Mouse (Mus musculus): Measurements from ENCODE around the gene Olfr945. TPM values are rescaled to one million over a fixed set of nuclear protein-coding genes. Genes with fewer than 3 reads are reported as not detected.

Olfr945 gene
- not detected in 2 replicates for polyA plus RNA-seq (2012)

DNA sequence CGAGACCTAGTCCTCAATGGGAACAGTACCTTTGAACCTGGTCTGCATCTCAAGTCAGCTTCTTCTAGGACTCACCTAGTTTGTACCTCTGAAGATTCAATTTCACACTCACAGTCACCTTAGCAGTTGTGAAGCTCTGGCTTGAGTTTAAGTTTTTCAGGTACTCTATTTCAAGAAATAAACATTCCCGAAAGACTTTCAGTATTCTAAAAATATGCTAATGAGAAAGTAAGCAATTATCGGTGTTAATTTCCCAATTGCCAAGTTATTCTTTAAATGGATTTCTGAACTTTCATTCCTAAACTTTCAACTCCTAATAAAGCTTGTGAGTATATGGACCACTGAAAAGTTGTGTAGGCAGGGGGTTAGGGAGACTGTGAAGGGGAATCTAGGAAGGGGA lies at the start of gene Olfr945:
Olfr945 (minus strand) TSS at position 101 of the 400 bp plus-strand sequence.

DNA sequence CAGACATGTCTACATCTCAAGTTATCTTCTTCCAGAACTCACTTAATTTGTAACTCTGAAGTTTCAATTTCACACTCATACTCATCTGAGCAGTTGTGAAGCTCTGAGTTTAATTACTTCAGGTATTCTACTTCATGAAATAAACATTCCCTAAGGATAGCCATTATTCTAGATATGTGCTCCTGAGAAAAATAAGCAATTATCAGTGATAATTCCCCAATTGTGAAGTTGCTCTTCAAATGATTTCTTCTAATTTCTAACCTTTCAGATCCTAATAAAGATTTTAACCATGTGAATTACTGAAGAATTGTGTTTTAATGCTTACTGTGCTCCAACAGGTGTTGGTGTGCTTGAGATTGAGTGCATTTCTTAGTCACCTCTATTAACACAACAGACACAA lies 49.3 kb upstream of the Olfr945 start, which contains the start of gene Olfr948:
Olfr948 (minus strand) TSS at position 101 of the 400 bp plus-strand sequence.

DNA sequence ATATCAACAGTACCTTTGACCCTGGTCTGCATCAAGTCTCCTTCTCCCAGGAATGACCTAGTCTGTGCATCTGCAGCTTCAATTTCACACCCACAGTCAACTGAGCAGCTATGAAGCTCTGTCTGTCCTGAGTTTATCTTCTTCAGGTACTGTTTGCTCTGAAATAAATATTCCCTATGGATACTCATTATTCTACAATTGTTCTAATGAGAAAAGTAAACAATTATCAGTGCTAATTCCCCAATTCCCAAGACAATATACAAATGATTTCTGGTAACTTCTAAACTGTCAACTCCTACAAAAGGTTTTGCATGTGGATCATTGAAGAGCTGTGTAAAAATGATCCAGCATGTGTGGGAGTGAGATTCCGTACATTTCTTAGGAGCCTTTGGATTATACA lies 26.7 kb downstream of the Olfr945 start, which contains the start of gene Olfr1537:
Olfr1537 (minus strand) TSS at position 101 of the 400 bp plus-strand sequence.

Other genes with a start within 250 kb of the Olfr945 start
- gene Olfr937, start 211.9 kb downstream of the Olfr945 start, polyA plus RNA-seq (2012) = not detected in 2 replicates
- gene Olfr938, start 197.9 kb downstream of the Olfr945 start, polyA plus RNA-seq (2012) = not detected in 2 replicates
- not detected in 2 replicates for gene Olfr27, start 148.7 kb downstream of the Olfr945 start, polyA plus RNA-seq (2012)
- not detected in 2 replicates for gene Olfr943, start 110.5 kb downstream of the Olfr945 start, polyA plus RNA-seq (2012)
- gene Olfr944, start 74.9 kb downstream of the Olfr945 start, polyA plus RNA-seq (2012) = not detected in 2 replicates
- not detected in 2 replicates for gene Olfr1537, start 26.8 kb downstream of the Olfr945 start, polyA plus RNA-seq (2012)
- gene Olfr948, start 49.2 kb upstream of the Olfr945 start, polyA plus RNA-seq (2012) = not detected in 2 replicates
- gene Olfr951, start 110.6 kb upstream of the Olfr945 start, polyA plus RNA-seq (2012) = not detected in 2 replicates
- gene Olfr952, start 150.3 kb upstream of the Olfr945 start, polyA plus RNA-seq (2012) = not detected in 2 replicates
- gene Olfr954, start 179.9 kb upstream of the Olfr945 start, polyA plus RNA-seq (2012) = not detected in 2 replicates
- 0.05 TPM in 1 of 2 replicates, not detected in the other for gene Olfr955, start 195.1 kb upstream of the Olfr945 start, polyA plus RNA-seq (2012)
- not detected in 2 replicates for gene Olfr44, start 217.2 kb upstream of the Olfr945 start, polyA plus RNA-seq (2012)
- gene Olfr957, start 239.0 kb upstream of the Olfr945 start, polyA plus RNA-seq (2012) = not detected in 2 replicates